Comparison of ENCODE assay signal across 1 mouse cellular context in genomic region chr10:80604001-80604509, GRCm38 (mm10).
TF ChIP-seq lines count a peak whose summit lies in the region.

No protein-coding gene starts in this region.

TF ChIP-seq in MEL, 35 proteins besides CTCF, POLR2A, EP300 and RAD21:
- TF ChIP-seq MEF2A (IDR thresholded peaks at IDR 0.05; ENCODE audit: extremely low read depth, insufficient replicate concordance, low read depth, low read length, poor library complexity, severe bottlenecking) (no peak), POLR2AphosphoS2 (IDR thresholded peaks at IDR 0.05; ENCODE audit: low read length) (no peak), MYB (IDR thresholded peaks at IDR 0.05; ENCODE audit: low read depth, low read length) (no peak), ZMIZ1 (IDR thresholded peaks at IDR 0.05; ENCODE audit: low read depth, low read length) (no peak), MAX (IDR thresholded peaks at IDR 0.05; ENCODE audit: low read length) (no peak), POLR2AphosphoS5 (IDR thresholded peaks at IDR 0.05; ENCODE audit: borderline replicate concordance, low read depth, low read length) (no peak), UBTF (IDR thresholded peaks at IDR 0.05; ENCODE audit: borderline replicate concordance, insufficient read depth, low read depth, low read length) (no peak), SMC3 (IDR thresholded peaks at IDR 0.05; ENCODE audit: low read depth, low read length) (no peak), CHD1 (IDR thresholded peaks at IDR 0.05; ENCODE audit: low read depth, low read length) (no peak)
